Mouse (Mus musculus) lung, embryonic 14.5 days (tissue): Measurements from ENCODE around the gene Tmsb15a. TPM values are rescaled to one million over a fixed set of nuclear protein-coding genes. Genes with fewer than 3 reads are reported as not detected.
"Not testable (repeated sequence)": the region's sequence is repeated elsewhere in the genome, so short reads cannot be mapped to it uniquely, and the experiment has no call there.

Experiments used
- ATAC-seq: fragments of 200-750 bp; cut with Nextera tagmentation; 2 replicates; pipeline ENCODE4 v1.8.0; 2017; ENCODE audit warnings: mild to moderate bottlenecking, moderate TSS enrichment, moderate library complexity; ENCODE audit not compliant: insufficient read depth
- DNase-seq: peaks from one replicate; pipeline ENCODE4 v3.0.0-alpha.2; 2015
- H3K27ac ChIP-seq: fragments of 300-500 bp; sonication (generic); 2 replicates; pipeline ENCODE4 v1.5.1; 2014; ENCODE audit warnings: low read depth, mild to moderate bottlenecking, moderate library complexity
- H3K27me3 ChIP-seq: fragments of 300-500 bp; sonication (generic); 2 replicates; pipeline ENCODE4 v1.6.1; 2014; ENCODE audit warnings: low read length, control low read depth; ENCODE audit not compliant: insufficient read depth
- H3K36me3 ChIP-seq: fragments of 300-500 bp; sonication (generic); 2 replicates; pipeline ENCODE4 v1.6.1; 2014; ENCODE audit warnings: control low read depth; ENCODE audit not compliant: insufficient read depth
- H3K4me1 ChIP-seq: fragments of 300-500 bp; sonication (generic); 2 replicates; pipeline ENCODE4 v1.6.1; 2014; ENCODE audit warnings: antibody characterized with exemption, control low read depth; ENCODE audit not compliant: insufficient read depth
- H3K4me2 ChIP-seq: fragments of 300-500 bp; sonication (generic); 2 replicates; pipeline ENCODE4 v1.6.1; 2014; ENCODE audit warnings: mild to moderate bottlenecking
- H3K4me3 ChIP-seq: fragments of 300-500 bp; sonication (generic); 2 replicates; pipeline ENCODE4 v1.5.1; 2014; ENCODE audit warnings: low read depth, low read length
- H3K9ac ChIP-seq: fragments of 300-500 bp; sonication (generic); 2 replicates; pipeline ENCODE4 v1.6.1; 2014
- H3K9me3 ChIP-seq: fragments of 300-500 bp; sonication (generic); 2 replicates; pipeline ENCODE4 v1.6.1; 2016; ENCODE audit warnings: low read depth, low read length, control low read depth
- CTCF ChIP-seq: IDR thresholded peaks from 2 replicates; pipeline ENCODE4 v1.5.1; 2016; ENCODE audit warnings: antibody characterized with exemption, low read depth
- WGBS: fragments of 180-500 bp; shearing (Covaris S2); extraction: QIAGEN DNeasy Blood & Tissue Kit; methylation state at CpG from one replicate; pipeline ENCODE4 v1.1.7; 2014; 5-methylcytosine and 5-hydroxymethylcytosine counted together
- polyA plus RNA-seq: library from polyadenylated mRNA; unstranded; fragments of >200 nt; fragmentation: Nextera tagmentation; extraction: Ambion mirVana; gene quantifications from 2 replicates; pipeline ENCODE4 v1.2.1, GENCODE M21; 2014

Tmsb15a gene
- polyA plus RNA-seq, result not detected in 2 replicates

DNA sequence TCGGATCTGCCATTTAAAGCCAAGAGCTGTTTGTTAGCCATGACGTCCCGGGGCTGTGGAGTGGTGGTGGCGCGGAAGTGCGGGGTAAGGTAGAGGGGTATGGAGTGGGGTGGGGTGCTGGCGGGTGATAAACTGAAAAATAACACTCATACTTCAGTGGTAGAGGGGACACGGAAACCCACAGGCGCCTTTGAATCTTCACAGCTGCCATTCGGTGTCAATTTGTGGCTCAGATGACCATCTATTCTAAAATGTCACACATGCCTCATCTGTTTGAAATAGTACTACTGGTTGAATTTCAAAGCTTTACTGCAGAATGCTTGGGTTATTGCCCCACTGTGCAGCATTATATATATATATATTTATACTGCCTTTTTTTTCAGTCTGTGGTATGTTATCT lies at the start of gene Tmsb15a:
TSS of gene Tmsb15a (minus strand) at position 101 of the 400 bp plus-strand sequence.
- Histone ChIP-seq H3K9ac (no peak within 1 kb of the TSS), H3K4me2 (no peak within 1 kb of the TSS), H3K4me1 (no peaks in the 10 kb centered on the region), H3K27ac (no peak within 1 kb of the TSS), H3K9me3 (no peaks in the 10 kb centered on the region), H3K4me3 (no peak within 1 kb of the TSS), H3K27me3 (no peaks in the 10 kb centered on the region), H3K36me3 (no peaks in the 10 kb centered on the region)
- DNase-seq (no peak), ATAC-seq (no peak)
- no peak for TF ChIP-seq CTCF
- WGBS, result 67% methylated on average over 10 of the region's 10 CpGs

- ATAC-seq (no peak), DNase-seq (no peak)
- 57% methylated on average over 2 of the region's 2 CpGs for WGBS
- Histone ChIP-seq H3K9me3 (no peaks in the 10 kb centered on the region), H3K4me3 (no peak overlapping the region), H3K9ac (no peak overlapping the region), H3K4me2 (no peak overlapping the region), H3K36me3 (no peaks in the 10 kb centered on the region), H3K4me1 (no peaks in the 10 kb centered on the region), H3K27ac (no peak overlapping the region), H3K27me3 (no peaks in the 10 kb centered on the region)
- no peak for TF ChIP-seq CTCF
Measured at GRCm38 (mm10) chrX:135768565-135768964, 43.5 kb upstream of the Tmsb15a start.

GRCm38 (mm10) chrX:135768043-135768548 lies 43.0 kb upstream of the Tmsb15a start:
- DNase-seq (no peak), ATAC-seq (no peak)
- no peaks in the 10 kb centered on the region for H3K36me3 ChIP-seq
- no peak overlapping the region for H3K27ac ChIP-seq
- H3K4me2 ChIP-seq, result no peak overlapping the region
- no peak overlapping the region for H3K4me3 ChIP-seq
- WGBS, result 33% methylated on average over 2 of the region's 3 CpGs
- H3K9ac ChIP-seq, result no peak overlapping the region
- H3K4me1 ChIP-seq, result no peaks in the 10 kb centered on the region
- no peaks in the 10 kb centered on the region for H3K27me3 ChIP-seq
- no peak for TF ChIP-seq CTCF
- no peaks in the 10 kb centered on the region for H3K9me3 ChIP-seq

GRCm38 (mm10) chrX:135761707-135762106 lies 36.6 kb upstream of the Tmsb15a start:
- H3K4me2 ChIP-seq, result no peak overlapping the region
- H3K4me3 ChIP-seq, result no peak overlapping the region
- H3K4me1 ChIP-seq, result no peaks in the 10 kb centered on the region
- peaks cover 7% of the 10 kb centered on the region; the same call in 1 of the 2 replicates for H3K36me3 ChIP-seq
- H3K9me3 ChIP-seq, result no peaks in the 10 kb centered on the region
- ATAC-seq, result no peak
- peak; percentile 57 for DNase-seq
- H3K27ac ChIP-seq, result no peak overlapping the region
- H3K27me3 ChIP-seq, result no peaks in the 10 kb centered on the region
- peak; percentile 54 for TF ChIP-seq CTCF
- no peak overlapping the region for H3K9ac ChIP-seq

DNA sequence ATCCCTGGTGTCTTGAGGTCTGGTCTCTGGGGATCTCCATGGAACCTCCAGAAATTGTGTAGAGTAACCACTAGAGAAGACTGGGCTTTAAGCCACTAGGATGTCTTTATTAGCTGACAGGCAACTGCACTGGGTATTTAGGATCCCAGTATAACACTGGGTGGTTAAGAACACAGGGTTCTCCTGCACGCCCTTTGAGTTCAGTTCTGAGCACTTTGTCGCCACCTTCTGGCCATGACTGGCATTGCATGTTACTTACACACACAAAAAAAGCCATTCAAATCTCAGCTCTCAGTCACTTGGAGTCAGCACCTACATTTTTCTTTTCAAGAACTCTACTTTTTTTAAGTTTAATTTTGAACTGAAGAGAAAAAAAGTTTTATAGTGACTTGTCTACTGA lies 27.8 kb upstream of the Tmsb15a start:
- 7% methylated on average over 2 of the region's 2 CpGs for WGBS
- peak; percentile 76 for TF ChIP-seq CTCF
- Histone ChIP-seq H3K4me3 (no peak overlapping the region), H3K27ac (no peak overlapping the region), H3K4me1 (no peaks in the 10 kb centered on the region), H3K27me3 (no peaks in the 10 kb centered on the region), H3K9me3 (no peaks in the 10 kb centered on the region), H3K9ac (no peak overlapping the region), H3K36me3 (peaks cover 20% of the 10 kb centered on the region; the same call in 1 of the 2 replicates), H3K4me2 (no peak overlapping the region)
- peak; percentile 85 for DNase-seq
- ATAC-seq, result no peak; the same call in 1 of the 2 replicates

DNA sequence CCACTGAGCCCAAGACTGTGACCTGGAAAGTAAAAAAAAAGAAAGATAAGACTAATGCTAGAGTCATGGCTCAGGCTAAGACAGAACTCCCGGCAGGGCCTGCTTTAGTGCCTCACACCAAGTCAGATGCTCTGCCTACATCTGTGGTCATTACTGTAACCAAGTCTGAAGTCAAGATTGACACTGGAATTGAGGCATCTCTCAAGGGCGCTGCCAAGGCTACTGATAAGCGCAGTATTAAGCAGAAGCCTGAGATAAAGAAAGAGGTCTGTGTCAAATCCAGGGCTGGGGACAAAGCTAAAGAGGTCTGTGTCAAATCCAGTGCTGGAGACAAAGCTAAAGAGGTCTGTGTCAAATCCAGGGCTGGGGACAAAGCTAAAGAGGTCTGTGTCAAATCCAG lies 20.3 kb upstream of the Tmsb15a start:
- H3K27ac ChIP-seq, H3K27me3 ChIP-seq, H3K4me2 ChIP-seq, DNase-seq, H3K4me1 ChIP-seq, H3K4me3 ChIP-seq, ATAC-seq, H3K9me3 ChIP-seq, H3K9ac ChIP-seq: not testable (repeated sequence)
- WGBS, result 91% methylated on average over 3 of the region's 3 CpGs
- peaks cover 16% of the 10 kb centered on the region; the same call in 1 of the 2 replicates for H3K36me3 ChIP-seq

DNA sequence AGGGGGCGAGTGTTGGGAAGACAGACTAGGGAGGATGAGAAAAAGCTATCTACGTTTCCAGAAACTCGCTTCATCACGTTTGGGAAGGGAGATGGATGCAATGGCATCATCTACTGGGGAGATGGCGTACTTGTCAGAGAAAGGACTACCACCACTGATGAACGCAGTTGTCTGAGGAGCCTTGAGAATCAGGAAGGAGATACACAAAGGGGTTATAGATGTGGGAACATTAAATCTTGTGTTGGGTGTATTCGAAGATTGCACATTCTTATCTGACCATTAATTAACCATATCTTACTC lies 17.9 kb upstream of the Tmsb15a start:
- Histone ChIP-seq H3K4me1 (no peaks in the 10 kb centered on the region), H3K9me3 (no peaks in the 10 kb centered on the region), H3K27ac (no peak overlapping the region), H3K36me3 (0 out of 2 replicates have a peak, but pooled peaks cover 12% of the 10 kb centered on the region), H3K27me3 (no peaks in the 10 kb centered on the region; the same call in 1 of the 2 replicates), H3K4me3 (peak overlapping the region; percentile 56), H3K4me2 (peak overlapping the region; percentile 62), H3K9ac (peak overlapping the region; percentile 68)
- TF ChIP-seq CTCF, result no peak
- WGBS, result 16% methylated on average over 7 of the region's 7 CpGs
- peak; percentile 35; the same call in 1 of the 2 replicates for ATAC-seq
- DNase-seq, result peak; percentile 1
